Mouse (Mus musculus) megakaryocyte progenitor cell, adult 5-6 weeks (primary cell): ENCODE data around the gene Mtfr1l. TPM values are rescaled to one million over a fixed set of nuclear protein-coding genes. Genes with fewer than 3 reads are reported as not detected.
A peak's percentile ranks its signal among the peaks of the same experiment; 100 is the strongest.

ENCODE experiments used
- ATAC-seq: replicated peaks from 2 replicates; pipeline ENCODE4 v1.8.0; 2016; ENCODE audit warnings: mild to moderate bottlenecking, moderate TSS enrichment, inconsistent platforms; ENCODE audit not compliant: poor library complexity
- total RNA-seq, 2 experiments: library from RNA; stranded (forward) in 1 of 2; stranded (reverse) in 1 of 2; fragments of 157-497, 149-512 nt in 1 of 2; fragments of 200-1000 nt in 1 of 2; gene quantifications; 2 replicates each; pipeline versions ENCODE4 v1.2.3 to v1.2.4; 2015 to 2017

Mtfr1l gene
- total RNA-seq, 2 experiments from 2014 or later = 42.7 to 69.8 TPM

GRCm38 (mm10) chr4:134558570-134559113, 23.5 kb upstream of the Mtfr1l start:
- ATAC-seq = peak; percentile 53

GRCm38 (mm10) chr4:134557626-134558249, 22.6 kb upstream of the Mtfr1l start:
- ATAC-seq = peak; percentile 48

GRCm38 (mm10) chr4:134555956-134556580, 20.9 kb upstream of the Mtfr1l start:
- ATAC-seq = peak; percentile 54

GRCm38 (mm10) chr4:134553631-134554030, 18.4 kb upstream of the Mtfr1l start:
- no peak for ATAC-seq

- ATAC-seq = peak; percentile 20; the same call in 1 of the 2 replicates
Observed at GRCm38 (mm10) chr4:134551494-134552316, 16.5 kb upstream of the Mtfr1l start, which contains the start of gene Selenon. Selenon (minus strand) TSS chr4:134552166.

- no peak for ATAC-seq
Observed at GRCm38 (mm10) chr4:134549899-134550298, 14.7 kb upstream of the Mtfr1l start.

- ATAC-seq = peak; percentile 63
Observed at GRCm38 (mm10) chr4:134548169-134548938, 13.2 kb upstream of the Mtfr1l start.

- ATAC-seq = no peak
Observed at GRCm38 (mm10) chr4:134546814-134547705, 11.9 kb upstream of the Mtfr1l start.

- peak; percentile 88 for ATAC-seq
Observed at GRCm38 (mm10) chr4:134543261-134543660, 8.1 kb upstream of the Mtfr1l start.

- no peak for ATAC-seq
Observed at GRCm38 (mm10) chr4:134542726-134543125, 7.5 kb upstream of the Mtfr1l start.

GRCm38 (mm10) chr4:134538997-134539580, 3.9 kb upstream of the Mtfr1l start:
- ATAC-seq = no peak

GRCm38 (mm10) chr4:134535787-134536151, 582 bp upstream of the Mtfr1l start:
- ATAC-seq = 0 out of 2 replicates have a peak, but pooled peaks have one; percentile 11

- ATAC-seq = peak; percentile 45
Observed at GRCm38 (mm10) chr4:134534124-134534886, 882 bp downstream of the Mtfr1l start.

GRCm38 (mm10) chr4:134533421-134533820, 1.8 kb downstream of the Mtfr1l start:
- no peak for ATAC-seq

- no peak for ATAC-seq
Observed at GRCm38 (mm10) chr4:134532928-134533327, 2.3 kb downstream of the Mtfr1l start.

- ATAC-seq = peak; percentile 74
Observed at GRCm38 (mm10) chr4:134526220-134526619, 9.0 kb downstream of the Mtfr1l start.

GRCm38 (mm10) chr4:134525806-134526205, 9.4 kb downstream of the Mtfr1l start:
- no peak; the same call in 1 of the 2 replicates for ATAC-seq

- ATAC-seq = no peak
Observed at GRCm38 (mm10) chr4:134523447-134523846, 11.7 kb downstream of the Mtfr1l start.
